Comparison of ENCODE assay signal across 22 mouse cellular contexts in the genomic region with DNA sequence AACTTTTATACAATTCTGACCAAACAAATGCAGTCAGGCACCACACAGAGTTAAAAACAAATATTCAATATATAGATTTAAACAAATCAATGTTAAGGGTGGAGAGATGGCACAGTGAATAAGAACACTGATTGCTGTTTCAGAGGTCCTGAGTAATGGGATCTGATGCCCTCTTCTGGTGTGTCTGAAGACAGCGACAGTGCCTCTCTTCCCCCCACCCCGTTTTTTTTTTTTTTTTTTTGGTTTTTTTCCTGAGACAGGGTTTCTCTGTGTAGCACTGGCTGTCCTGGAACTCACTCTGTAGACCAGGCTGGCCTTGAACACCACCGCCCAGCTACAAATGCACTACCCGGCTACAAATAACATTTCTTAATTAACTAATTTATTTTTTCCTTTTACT. TPM values are rescaled to one million over a fixed set of nuclear protein-coding genes. Genes with fewer than 3 reads are reported as not detected.
"Had no signal": no experiment of that assay in that cellular context is flagged by ENCODE, and none has a peak within 500 bp of the region (broad histone marks: within the 10 kb centered on the region; RNA-seq: fewer than 3 reads in every experiment).

No protein-coding gene starts in this region.

- H3K4me2 ChIP-seq: limb, embryonic 13.5 days; liver, embryonic 13.5 days; lung, embryonic 14.5 days; midbrain, embryonic 12.5 days; midbrain, embryonic 15.5 days; neural tube, embryonic 12.5 days; neural tube, embryonic 15.5 days; stomach, embryonic 15.5 days had no signal

- H3K27me3 ChIP-seq: limb, embryonic 13.5 days; liver, embryonic 13.5 days; midbrain, embryonic 12.5 days; midbrain, embryonic 15.5 days; neural tube, embryonic 12.5 days; neural tube, embryonic 15.5 days; stomach, embryonic 15.5 days had no signal

- ATAC-seq: lung, postnatal 0 days; midbrain, embryonic 15.5 days had no signal

- H3K9me3 ChIP-seq: limb, embryonic 10.5 days; limb, embryonic 13.5 days; liver, embryonic 13.5 days; midbrain, embryonic 12.5 days; midbrain, embryonic 15.5 days; neural tube, embryonic 12.5 days; neural tube, embryonic 15.5 days; stomach, embryonic 15.5 days had no signal

- H3K4me1 ChIP-seq: limb, embryonic 10.5 days; limb, embryonic 13.5 days; liver, embryonic 13.5 days; midbrain, embryonic 12.5 days; midbrain, embryonic 15.5 days; neural tube, embryonic 12.5 days; neural tube, embryonic 15.5 days; stomach, embryonic 15.5 days had no signal

- H3K4me3 ChIP-seq: limb, embryonic 10.5 days; limb, embryonic 13.5 days; liver, embryonic 13.5 days; midbrain, embryonic 12.5 days; midbrain, embryonic 15.5 days; neural tube, embryonic 12.5 days; neural tube, embryonic 15.5 days; stomach, embryonic 15.5 days had no signal

- DNase-seq: kidney, adult 18-20 months; kidney, adult 9 months; kidney, postnatal 14 days; kidney, postnatal 4 days; layer of hippocampus, adult 9-11 months; layer of hippocampus, postnatal 36 days; liver, embryonic 13.5 days; lung, embryonic 14.5 days; right cerebral cortex, adult 18-20 months; right cerebral cortex, postnatal 14 days; right cerebral cortex, postnatal 4 days; thymus, adult 18-20 months; thymus, postnatal 36 days had no signal

- H3K9ac ChIP-seq: limb, embryonic 13.5 days; liver, embryonic 13.5 days; lung, embryonic 14.5 days; midbrain, embryonic 12.5 days; midbrain, embryonic 15.5 days; neural tube, embryonic 12.5 days; neural tube, embryonic 15.5 days; stomach, embryonic 15.5 days had no signal

- H3K27ac ChIP-seq: limb, embryonic 10.5 days; limb, embryonic 13.5 days; liver, embryonic 13.5 days; macrophage; midbrain, embryonic 12.5 days; midbrain, embryonic 15.5 days; neural tube, embryonic 12.5 days; neural tube, embryonic 15.5 days; stomach, embryonic 15.5 days had no signal

RNA-seq across cellular contexts. Expression of a gene that starts 42.0 kb away (rescaled TPM):
- polyA plus RNA-seq: macrophage had no signal
